Mouse (Mus musculus): ENCODE measurements around the gene Atp6v0d1. TPM values are rescaled to one million over a fixed set of nuclear protein-coding genes. Genes with fewer than 3 reads are reported as not detected.
A peak's percentile ranks its signal among the peaks of the same experiment; 100 is the strongest.
"Not testable (repeated sequence)": the region's sequence is repeated elsewhere in the genome, so short reads cannot be mapped to it uniquely, and the experiment has no call there.

Atp6v0d1 gene
- polyA plus RNA-seq, 1 experiment: not detected

DNA sequence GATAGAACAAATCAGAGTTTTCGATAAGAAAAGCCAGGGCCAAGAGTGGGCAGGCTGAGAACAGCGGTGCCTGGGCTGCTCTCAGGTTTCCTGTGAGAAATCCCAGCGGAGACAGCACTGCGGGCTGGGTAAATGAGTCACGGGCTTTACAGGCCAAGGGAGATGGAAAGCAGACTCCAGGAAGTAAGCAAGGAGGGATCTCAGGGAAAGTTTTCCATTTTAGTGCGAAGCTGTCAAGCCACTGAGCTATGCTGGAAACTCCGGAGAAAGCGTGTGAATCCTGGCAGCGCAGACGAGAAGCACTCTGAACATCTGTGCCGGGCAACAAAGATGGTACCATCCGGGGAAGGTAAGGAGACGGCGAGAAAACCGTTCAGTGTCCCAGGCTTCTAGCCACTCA lies 28.0 kb upstream of the Atp6v0d1 start:
- no peak overlapping the region for H3K4me3 ChIP-seq (ENCODE audit: insufficient read depth, low read depth, low read length)
- peaks cover 15% of the 10 kb centered on the region for H3K4me1 ChIP-seq (ENCODE audit: control insufficient read depth, insufficient read depth, low read length)
- no peak for TF ChIP-seq POLR2A (IDR thresholded peaks at IDR 0.05; ENCODE audit: insufficient read depth, low read depth, low read length)
- H3K27ac ChIP-seq (ENCODE audit: insufficient read depth, low read depth, low read length): no peak overlapping the region
- 19% methylated on average over 15 of the region's 15 CpGs for WGBS

DNA sequence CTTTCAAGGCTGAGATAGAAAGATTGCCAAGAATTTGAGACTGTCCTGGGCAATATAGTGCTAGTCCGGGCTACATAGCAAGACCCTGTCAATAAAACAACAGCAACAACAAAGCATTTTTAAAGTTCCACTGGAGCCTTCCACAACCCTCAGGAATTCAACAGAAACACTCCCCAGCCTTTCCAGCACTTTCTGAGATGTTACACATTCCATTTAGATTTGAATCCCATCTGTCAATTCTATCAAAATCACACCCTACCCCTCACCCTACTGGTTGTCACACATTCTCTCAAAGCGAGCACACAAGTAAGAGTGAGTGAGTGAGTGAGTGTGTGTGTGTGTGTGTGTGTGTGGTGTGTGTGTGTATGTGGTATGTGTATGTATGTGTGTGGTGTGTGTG lies 26.6 kb upstream of the Atp6v0d1 start:
- H3K27ac ChIP-seq (ENCODE audit: insufficient read depth, low read depth, low read length): no peak overlapping the region
- TF ChIP-seq CTCF (IDR thresholded peaks at IDR 0.05; ENCODE audit: insufficient read depth, low read depth, low read length): no peak
- TF ChIP-seq POLR2A (IDR thresholded peaks at IDR 0.05; ENCODE audit: insufficient read depth, low read depth, low read length): no peak
- H3K4me1 ChIP-seq (ENCODE audit: control insufficient read depth, insufficient read depth, low read length): peaks cover 15% of the 10 kb centered on the region
- WGBS: 81% methylated on average over 2 of the region's 2 CpGs
- no peak overlapping the region for H3K4me3 ChIP-seq (ENCODE audit: insufficient read depth, low read depth, low read length)

DNA sequence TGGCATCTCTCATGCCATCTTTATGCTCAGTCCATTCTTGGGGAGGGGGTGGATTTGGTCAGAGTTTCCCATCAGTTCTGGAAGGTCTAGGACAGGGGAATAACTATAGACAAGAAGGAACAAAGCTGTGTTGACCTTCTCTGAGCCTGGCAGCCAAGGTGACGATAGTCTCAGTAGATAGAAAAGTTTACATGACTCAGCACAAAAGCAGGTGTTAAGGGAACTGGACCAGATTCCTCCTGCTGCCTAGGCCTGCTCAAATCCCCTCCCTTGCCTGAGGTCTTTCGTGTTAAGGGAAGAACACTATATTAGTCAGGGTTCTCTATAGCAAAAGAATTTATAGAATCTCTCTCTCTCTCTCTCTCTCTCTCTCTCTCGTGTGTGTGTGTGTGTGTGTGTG lies 13.9 kb upstream of the Atp6v0d1 start:
- TF ChIP-seq POLR2A (IDR thresholded peaks at IDR 0.05; ENCODE audit: insufficient read depth, low read depth, low read length) (no peak), CTCF (IDR thresholded peaks at IDR 0.05; ENCODE audit: insufficient read depth, low read depth, low read length) (no peak)
- Histone ChIP-seq H3K27ac (ENCODE audit: insufficient read depth, low read depth, low read length) (no peak overlapping the region), H3K4me3 (ENCODE audit: insufficient read depth, low read depth, low read length) (no peak overlapping the region), H3K4me1 (ENCODE audit: control insufficient read depth, insufficient read depth, low read length) (no peaks in the 10 kb centered on the region)
- 74% methylated on average over 3 of the region's 3 CpGs for WGBS

DNA sequence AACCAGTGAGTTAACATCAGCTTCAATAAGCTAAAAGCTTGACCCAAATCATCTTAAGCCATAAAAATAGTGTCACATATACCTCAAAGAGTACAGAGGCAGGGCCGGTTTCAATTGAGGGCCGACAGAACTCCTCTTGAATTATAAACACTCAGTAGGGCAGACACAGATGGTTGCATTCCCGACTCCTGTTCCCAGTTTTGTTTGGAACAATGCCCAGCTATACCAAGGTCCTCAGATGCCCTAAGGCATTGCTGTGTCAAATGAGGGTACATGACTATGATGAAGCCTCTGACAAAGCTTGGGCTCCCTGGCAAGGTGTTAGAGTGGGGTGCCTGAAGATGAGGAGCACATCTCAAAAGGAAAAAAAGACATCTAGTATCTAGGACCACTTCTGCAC lies 9.7 kb upstream of the Atp6v0d1 start:
- no peak overlapping the region for H3K27ac ChIP-seq (ENCODE audit: insufficient read depth, low read depth, low read length)
- no peak overlapping the region for H3K4me3 ChIP-seq (ENCODE audit: insufficient read depth, low read depth, low read length)
- WGBS: 54% methylated on average over 3 of the region's 3 CpGs
- TF ChIP-seq POLR2A (IDR thresholded peaks at IDR 0.05; ENCODE audit: insufficient read depth, low read depth, low read length) (no peak), CTCF (IDR thresholded peaks at IDR 0.05; ENCODE audit: insufficient read depth, low read depth, low read length) (no peak)
- H3K4me1 ChIP-seq (ENCODE audit: control insufficient read depth, insufficient read depth, low read length): 0 out of 2 replicates have a peak, but pooled peaks cover 2% of the 10 kb centered on the region

DNA sequence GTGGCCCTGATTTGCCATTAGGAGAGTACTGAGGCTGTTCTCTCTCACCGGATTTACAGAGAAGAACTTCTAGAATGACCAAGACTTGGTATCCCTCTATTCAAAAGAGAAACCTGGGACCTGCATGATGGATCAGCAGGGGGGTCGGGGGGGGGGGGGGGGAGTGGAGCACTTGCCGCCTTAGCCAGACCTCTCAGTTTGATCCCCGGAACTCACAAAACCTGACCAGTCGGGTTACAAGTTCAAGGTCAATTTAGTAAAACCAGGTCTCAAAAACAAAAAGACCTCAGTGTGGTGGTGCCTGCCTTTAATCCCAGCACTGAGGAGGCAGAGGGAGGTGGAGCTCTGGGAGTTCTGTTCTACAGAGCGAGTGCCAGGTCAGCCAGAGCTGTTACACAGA lies 8.9 kb upstream of the Atp6v0d1 start:
- H3K4me3 ChIP-seq (ENCODE audit: insufficient read depth, low read depth, low read length): no peak overlapping the region
- TF ChIP-seq CTCF (IDR thresholded peaks at IDR 0.05; ENCODE audit: insufficient read depth, low read depth, low read length) (no peak), POLR2A (IDR thresholded peaks at IDR 0.05; ENCODE audit: insufficient read depth, low read depth, low read length) (no peak)
- H3K27ac ChIP-seq (ENCODE audit: insufficient read depth, low read depth, low read length): no peak overlapping the region
- 57% methylated on average over 6 of the region's 6 CpGs for WGBS
- 0 out of 2 replicates have a peak, but pooled peaks cover 2% of the 10 kb centered on the region for H3K4me1 ChIP-seq (ENCODE audit: control insufficient read depth, insufficient read depth, low read length)

DNA sequence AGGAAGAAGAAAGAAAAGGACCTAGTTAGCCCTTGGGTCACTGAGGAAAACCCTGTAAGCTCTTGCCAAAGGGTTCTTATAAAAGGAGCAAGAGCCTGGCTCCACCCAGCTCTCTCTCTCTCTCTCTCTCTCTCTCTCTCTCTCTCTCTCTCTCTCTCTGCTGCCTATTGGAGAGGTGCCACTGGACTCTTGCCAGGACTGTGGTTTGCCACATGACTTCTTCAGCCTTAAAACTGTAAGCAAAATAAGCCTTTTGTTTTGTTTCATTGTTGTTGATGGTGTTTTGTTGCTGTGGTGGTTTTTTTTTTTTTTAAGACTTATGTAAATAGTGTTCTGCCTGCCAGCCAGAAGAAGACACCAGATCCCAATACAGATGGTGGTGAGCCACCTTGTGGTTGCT lies 7.6 kb upstream of the Atp6v0d1 start:
- Histone ChIP-seq H3K4me3 (ENCODE audit: insufficient read depth, low read depth, low read length) (no peak overlapping the region), H3K4me1 (ENCODE audit: control insufficient read depth, insufficient read depth, low read length) (0 out of 2 replicates have a peak, but pooled peaks cover 2% of the 10 kb centered on the region), H3K27ac (ENCODE audit: insufficient read depth, low read depth, low read length) (no peak overlapping the region)
- TF ChIP-seq POLR2A (IDR thresholded peaks at IDR 0.05; ENCODE audit: insufficient read depth, low read depth, low read length): no peak
- no peak for TF ChIP-seq CTCF (IDR thresholded peaks at IDR 0.05; ENCODE audit: insufficient read depth, low read depth, low read length)

DNA sequence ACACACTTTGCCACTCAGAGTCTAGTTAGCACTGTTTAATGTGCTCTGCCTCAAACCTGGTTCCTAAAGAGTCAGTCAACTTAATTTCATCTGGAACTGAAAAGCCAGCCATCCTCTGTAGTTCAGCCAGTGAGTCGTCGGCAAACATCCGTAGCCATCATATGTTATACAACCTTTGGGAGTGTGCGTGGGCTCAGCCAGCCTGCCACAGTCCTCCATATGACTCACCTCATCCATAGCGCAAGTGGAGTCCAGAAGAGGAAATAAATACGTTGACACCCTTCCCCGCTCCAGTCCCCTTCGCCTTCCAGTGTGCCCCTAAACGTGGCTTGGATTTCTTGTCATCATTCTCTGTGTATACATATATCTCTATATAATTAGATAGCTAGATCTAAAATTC lies 6.0 kb upstream of the Atp6v0d1 start:
- TF ChIP-seq POLR2A (IDR thresholded peaks at IDR 0.05; ENCODE audit: insufficient read depth, low read depth, low read length) (no peak), CTCF (IDR thresholded peaks at IDR 0.05; ENCODE audit: insufficient read depth, low read depth, low read length) (no peak)
- WGBS: 55% methylated on average over 9 of the region's 9 CpGs
- H3K4me1 ChIP-seq (ENCODE audit: control insufficient read depth, insufficient read depth, low read length): peaks cover 8% of the 10 kb centered on the region
- no peak overlapping the region for H3K4me3 ChIP-seq (ENCODE audit: insufficient read depth, low read depth, low read length)
- H3K27ac ChIP-seq (ENCODE audit: insufficient read depth, low read depth, low read length): no peak overlapping the region

DNA sequence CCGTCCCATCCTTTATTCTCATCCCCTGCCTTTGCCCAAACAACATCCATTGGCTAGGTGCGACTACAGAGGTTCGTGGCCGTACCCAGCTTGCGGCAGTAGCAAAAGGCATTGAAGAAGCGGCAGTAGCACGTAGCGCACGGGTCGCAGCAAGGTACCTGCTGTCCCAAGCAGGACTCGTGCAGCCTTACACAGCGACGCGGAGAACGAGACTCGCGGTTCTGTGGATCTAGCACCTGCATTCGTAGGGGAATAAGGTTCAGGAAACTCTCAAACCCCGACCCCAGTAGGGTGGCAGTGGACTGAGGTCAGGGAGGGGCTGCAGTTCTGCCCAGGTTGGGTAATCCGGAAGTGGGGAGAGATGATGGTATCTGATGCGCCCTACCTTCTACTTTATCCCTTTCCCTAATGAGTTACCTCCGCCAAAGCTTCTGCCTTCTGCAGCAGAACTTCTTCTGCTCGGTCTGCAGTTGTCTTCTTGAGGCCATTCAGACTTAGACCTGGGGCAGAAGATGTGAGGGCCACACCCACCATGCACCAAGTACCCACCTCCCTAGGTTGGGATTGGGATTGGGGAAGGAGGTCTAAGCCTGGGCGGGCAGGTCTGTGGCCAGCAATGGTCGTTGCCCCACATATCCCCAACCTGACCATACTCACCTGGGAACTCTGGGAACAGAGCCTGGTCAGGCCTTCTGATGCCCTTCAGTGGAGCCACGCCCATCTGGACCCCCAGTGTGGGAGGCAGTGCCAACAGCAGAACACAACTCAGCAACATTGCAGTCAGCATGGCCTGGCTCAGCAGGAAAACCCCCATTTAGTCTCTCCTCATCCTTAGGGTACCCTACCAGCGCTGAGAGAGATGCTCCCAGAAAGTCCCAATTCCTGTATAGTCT lies 1.1 kb upstream of the Atp6v0d1 start:
- Histone ChIP-seq H3K27ac (ENCODE audit: insufficient read depth, low read depth, low read length) (no peak overlapping the region), H3K4me1 (ENCODE audit: control insufficient read depth, insufficient read depth, low read length) (peaks cover 15% of the 10 kb centered on the region), H3K4me3 (ENCODE audit: insufficient read depth, low read depth, low read length) (peak overlapping the region; percentile 95)
- TF ChIP-seq CTCF (IDR thresholded peaks at IDR 0.05; ENCODE audit: insufficient read depth, low read depth, low read length) (no peak), POLR2A (IDR thresholded peaks at IDR 0.05; ENCODE audit: insufficient read depth, low read depth, low read length) (no peak)
- WGBS: 36% methylated on average over 27 of the region's 27 CpGs

DNA sequence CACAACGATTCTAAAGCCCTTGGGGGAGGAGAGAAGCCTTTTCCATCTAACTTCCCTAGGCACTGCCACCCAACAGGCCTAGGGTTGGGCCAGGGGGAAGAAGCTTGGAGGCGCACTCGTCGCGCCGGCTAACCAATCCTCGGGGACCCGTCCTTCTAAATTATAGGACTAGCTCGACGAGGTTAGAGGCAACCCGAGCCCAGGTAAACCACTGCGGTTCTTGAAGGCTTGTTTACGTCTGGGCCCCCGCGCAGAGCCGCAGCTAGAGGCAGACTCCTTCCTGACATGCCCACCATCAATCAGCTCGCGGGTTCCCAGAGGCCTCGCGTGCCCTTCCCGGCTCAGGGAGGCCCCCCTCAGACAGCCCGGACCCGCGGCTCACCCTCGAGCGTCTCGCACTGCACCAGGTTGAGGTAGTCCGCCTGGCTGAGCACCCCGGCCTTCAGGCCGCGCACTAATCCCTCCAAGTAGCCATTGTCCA lies 406 bp downstream of the Atp6v0d1 start:
- WGBS: under 1% methylated on average over 31 of the region's 31 CpGs
- H3K4me3 ChIP-seq (ENCODE audit: insufficient read depth, low read depth, low read length): peak overlapping the region; percentile 95
- peak overlapping the region; percentile 76 for H3K27ac ChIP-seq (ENCODE audit: insufficient read depth, low read depth, low read length)
- H3K4me1 ChIP-seq (ENCODE audit: control insufficient read depth, insufficient read depth, low read length): peaks cover 15% of the 10 kb centered on the region
- TF ChIP-seq CTCF (IDR thresholded peaks at IDR 0.05; ENCODE audit: insufficient read depth, low read depth, low read length) (no peak), POLR2A (IDR thresholded peaks at IDR 0.05; ENCODE audit: insufficient read depth, low read depth, low read length) (no peak)

DNA sequence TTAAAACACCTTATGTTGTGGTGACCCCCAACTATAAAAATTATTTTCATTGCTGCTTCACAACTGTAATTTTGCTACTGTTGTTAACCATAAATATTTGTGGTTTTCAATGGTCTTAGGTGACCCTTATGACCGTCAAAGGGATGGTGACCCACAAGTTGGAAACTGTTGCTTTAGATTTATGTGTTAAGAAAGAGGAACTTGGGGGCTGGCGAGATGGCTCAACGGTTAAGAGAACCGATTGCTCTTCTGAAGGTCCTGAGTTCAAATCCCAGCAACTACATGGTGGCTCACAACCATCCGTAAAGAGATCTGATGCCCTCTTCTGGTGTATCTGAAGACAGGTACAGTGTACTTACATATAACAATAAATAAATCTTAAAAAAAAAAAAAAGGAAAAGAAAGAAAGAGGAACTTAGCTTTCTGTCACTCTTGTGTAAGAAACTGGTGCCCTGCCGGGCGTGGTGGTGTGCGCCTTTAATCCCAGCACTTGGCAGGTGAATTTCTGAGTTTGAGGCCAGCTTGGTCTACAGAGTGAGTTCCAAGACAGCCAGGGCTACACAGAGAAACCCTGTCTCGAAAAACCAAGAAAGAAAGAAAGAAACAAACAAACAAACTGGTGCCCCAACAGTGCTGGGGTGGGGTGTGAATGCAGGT lies 1.1 kb downstream of the Atp6v0d1 start:
- H3K27ac ChIP-seq (ENCODE audit: insufficient read depth, low read depth, low read length): not testable (repeated sequence)
- peaks cover 15% of the 10 kb centered on the region for H3K4me1 ChIP-seq (ENCODE audit: control insufficient read depth, insufficient read depth, low read length)
- 66% methylated on average over 9 of the region's 9 CpGs for WGBS

More for the DNA sequence above, 1.1 kb downstream of the Atp6v0d1 start:
- H3K4me3 ChIP-seq (ENCODE audit: insufficient read depth, low read depth, low read length): peak overlapping the region; percentile 95

Data from olfactory bulb, adult 2 months (tissue).